Mouse (Mus musculus): ENCODE results near the gene Cdh24. TPM values are rescaled to one million over a fixed set of nuclear protein-coding genes. Genes with fewer than 3 reads are reported as not detected.
A peak's percentile ranks its signal among the peaks of the same experiment; 100 is the strongest.

Gene Cdh24
- polyA plus RNA-seq, 1 experiment from 2014 or later: 4.8 TPM

- Histone ChIP-seq H3K27ac (ENCODE audit: low read depth, low read length) (no peak overlapping the region), H3K36me3 (ENCODE audit: control insufficient read depth, insufficient read depth, low read length) (peaks cover 92% of the 10 kb centered on the region), H3K4me2 (ENCODE audit: low read length) (no peak overlapping the region), H3K4me1 (ENCODE audit: control insufficient read depth, insufficient read depth, low read length) (peaks cover 14% of the 10 kb centered on the region; the same call in 1 of the 2 replicates), H3K4me3 (ENCODE audit: low read depth, low read length) (no peak overlapping the region), H3K9ac (ENCODE audit: low read length) (no peak overlapping the region), H3K9me3 (replicated peaks; ENCODE audit: control insufficient read depth, low read length) (no peaks in the 10 kb centered on the region), H3K27me3 (replicated peaks; ENCODE audit: control insufficient read depth, insufficient read depth, low read length) (no peaks in the 10 kb centered on the region)
- DNase-seq (ENCODE audit: low spot score) (no peak), ATAC-seq (no peak)
- 94% methylated on average over 8 of the region's 8 CpGs for WGBS
These were observed 5.9 kb upstream of the Cdh24 start for GRCm38 (mm10) chr14:54646898-54647636.

- Histone ChIP-seq H3K27ac (ENCODE audit: low read depth, low read length) (no peak overlapping the region), H3K9ac (ENCODE audit: low read length) (no peak overlapping the region), H3K27me3 (replicated peaks; ENCODE audit: control insufficient read depth, insufficient read depth, low read length) (no peaks in the 10 kb centered on the region), H3K4me3 (ENCODE audit: low read depth, low read length) (no peak overlapping the region), H3K4me2 (ENCODE audit: low read length) (no peak overlapping the region), H3K9me3 (replicated peaks; ENCODE audit: control insufficient read depth, low read length) (no peaks in the 10 kb centered on the region), H3K4me1 (ENCODE audit: control insufficient read depth, insufficient read depth, low read length) (peaks cover 9% of the 10 kb centered on the region; the same call in 1 of the 2 replicates), H3K36me3 (ENCODE audit: control insufficient read depth, insufficient read depth, low read length) (peaks cover 89% of the 10 kb centered on the region)
- WGBS: 96% methylated on average over 17 of the region's 17 CpGs
- no peak for DNase-seq (ENCODE audit: low spot score)
- ATAC-seq: no peak
These were observed 5.3 kb upstream of the Cdh24 start for GRCm38 (mm10) chr14:54646455-54646854.

- peaks cover 9% of the 10 kb centered on the region for H3K4me1 ChIP-seq (ENCODE audit: control insufficient read depth, insufficient read depth, low read length)
- 91% methylated on average over 9 of the region's 9 CpGs for WGBS
These were observed 3.1 kb upstream of the Cdh24 start for GRCm38 (mm10) chr14:54644294-54644693.

GRCm38 (mm10) chr14:54643011-54643410, 1.8 kb upstream of the Cdh24 start:
- no peak for ATAC-seq
- no peaks in the 10 kb centered on the region for H3K9me3 ChIP-seq (replicated peaks; ENCODE audit: control insufficient read depth, low read length)
- peaks cover 3% of the 10 kb centered on the region for H3K4me1 ChIP-seq (ENCODE audit: control insufficient read depth, insufficient read depth, low read length)
- no peak for DNase-seq (ENCODE audit: low spot score)
- peaks cover 64% of the 10 kb centered on the region for H3K36me3 ChIP-seq (ENCODE audit: control insufficient read depth, insufficient read depth, low read length)
- WGBS: 87% methylated on average over 2 of the region's 2 CpGs
- H3K9ac ChIP-seq (ENCODE audit: low read length): no peak overlapping the region
- H3K27ac ChIP-seq (ENCODE audit: low read depth, low read length): no peak overlapping the region
- no peaks in the 10 kb centered on the region for H3K27me3 ChIP-seq (replicated peaks; ENCODE audit: control insufficient read depth, insufficient read depth, low read length)
- no peak overlapping the region for H3K4me2 ChIP-seq (ENCODE audit: low read length)
- no peak overlapping the region for H3K4me3 ChIP-seq (ENCODE audit: low read depth, low read length)

More at GRCm38 (mm10) chr14:54644294-54644693, 3.1 kb upstream of the Cdh24 start:
- Histone ChIP-seq H3K4me3 (ENCODE audit: low read depth, low read length) (no peak overlapping the region), H3K27me3 (replicated peaks; ENCODE audit: control insufficient read depth, insufficient read depth, low read length) (no peaks in the 10 kb centered on the region), H3K9ac (ENCODE audit: low read length) (no peak overlapping the region), H3K4me2 (ENCODE audit: low read length) (no peak overlapping the region), H3K36me3 (ENCODE audit: control insufficient read depth, insufficient read depth, low read length) (peaks cover 71% of the 10 kb centered on the region), H3K9me3 (replicated peaks; ENCODE audit: control insufficient read depth, low read length) (no peaks in the 10 kb centered on the region), H3K27ac (ENCODE audit: low read depth, low read length) (no peak overlapping the region)
- ATAC-seq (no peak), DNase-seq (ENCODE audit: low spot score) (no peak)

- 78% methylated on average over 25 of the region's 25 CpGs for WGBS
- H3K4me3 ChIP-seq (ENCODE audit: low read depth, low read length): no peak overlapping the region
- no peaks in the 10 kb centered on the region for H3K27me3 ChIP-seq (replicated peaks; ENCODE audit: control insufficient read depth, insufficient read depth, low read length)
- peaks cover 64% of the 10 kb centered on the region for H3K36me3 ChIP-seq (ENCODE audit: control insufficient read depth, insufficient read depth, low read length)
- DNase-seq (ENCODE audit: low spot score) (no peak), ATAC-seq (no peak)
- no peak overlapping the region for H3K27ac ChIP-seq (ENCODE audit: low read depth, low read length)
- no peak overlapping the region for H3K9ac ChIP-seq (ENCODE audit: low read length)
- no peak overlapping the region for H3K4me2 ChIP-seq (ENCODE audit: low read length)
- peaks cover 3% of the 10 kb centered on the region for H3K4me1 ChIP-seq (ENCODE audit: control insufficient read depth, insufficient read depth, low read length)
- no peaks in the 10 kb centered on the region for H3K9me3 ChIP-seq (replicated peaks; ENCODE audit: control insufficient read depth, low read length)
These were observed 1.2 kb upstream of the Cdh24 start for GRCm38 (mm10) chr14:54642224-54642944.

GRCm38 (mm10) chr14:54640946-54641304, 239 bp downstream of the Cdh24 start, which contains the start of gene Gm17606:
Gm17606 (plus strand) TSS chr14:54640952.
- peaks cover 3% of the 10 kb centered on the region for H3K4me1 ChIP-seq (ENCODE audit: control insufficient read depth, insufficient read depth, low read length)
- peaks cover 64% of the 10 kb centered on the region for H3K36me3 ChIP-seq (ENCODE audit: control insufficient read depth, insufficient read depth, low read length)
- H3K4me2 ChIP-seq (ENCODE audit: low read length): peak within 1 kb of the TSS; percentile 95
- H3K27ac ChIP-seq (ENCODE audit: low read depth, low read length): peak within 1 kb of the TSS; percentile 86
- H3K9me3 ChIP-seq (replicated peaks; ENCODE audit: control insufficient read depth, low read length): no peaks in the 10 kb centered on the region
- peak within 1 kb of the TSS; percentile 95 for H3K9ac ChIP-seq (ENCODE audit: low read length)
- ATAC-seq (peak; percentile 56; the same call in 1 of the 2 replicates), DNase-seq (ENCODE audit: low spot score) (no peak)
- H3K27me3 ChIP-seq (replicated peaks; ENCODE audit: control insufficient read depth, insufficient read depth, low read length): no peaks in the 10 kb centered on the region
- H3K4me3 ChIP-seq (ENCODE audit: low read depth, low read length): peak within 1 kb of the TSS; percentile 74
- 0% methylated on average over 17 of the region's 28 CpGs for WGBS

- Histone ChIP-seq H3K4me1 (ENCODE audit: control insufficient read depth, insufficient read depth, low read length) (peaks cover 3% of the 10 kb centered on the region), H3K9ac (ENCODE audit: low read length) (peak overlapping the region; percentile 95), H3K4me3 (ENCODE audit: low read depth, low read length) (peak overlapping the region; percentile 74), H3K27me3 (replicated peaks; ENCODE audit: control insufficient read depth, insufficient read depth, low read length) (no peaks in the 10 kb centered on the region), H3K36me3 (ENCODE audit: control insufficient read depth, insufficient read depth, low read length) (peaks cover 61% of the 10 kb centered on the region), H3K4me2 (ENCODE audit: low read length) (peak overlapping the region; percentile 95), H3K9me3 (replicated peaks; ENCODE audit: control insufficient read depth, low read length) (no peaks in the 10 kb centered on the region), H3K27ac (ENCODE audit: low read depth, low read length) (no peak overlapping the region)
- WGBS: 24% methylated on average over 4 of the region's 4 CpGs
- DNase-seq (ENCODE audit: low spot score) (no peak), ATAC-seq (no peak)
These were observed 1.0 kb downstream of the Cdh24 start for GRCm38 (mm10) chr14:54640121-54640520.

- H3K9me3 ChIP-seq (replicated peaks; ENCODE audit: control insufficient read depth, low read length): no peaks in the 10 kb centered on the region
- no peak for ATAC-seq
- H3K36me3 ChIP-seq (ENCODE audit: control insufficient read depth, insufficient read depth, low read length): peaks cover 56% of the 10 kb centered on the region
- no peaks in the 10 kb centered on the region for H3K27me3 ChIP-seq (replicated peaks; ENCODE audit: control insufficient read depth, insufficient read depth, low read length)
- no peak overlapping the region for H3K27ac ChIP-seq (ENCODE audit: low read depth, low read length)
- no peak overlapping the region for H3K4me3 ChIP-seq (ENCODE audit: low read depth, low read length)
- H3K4me2 ChIP-seq (ENCODE audit: low read length): no peak overlapping the region
- peaks cover 3% of the 10 kb centered on the region for H3K4me1 ChIP-seq (ENCODE audit: control insufficient read depth, insufficient read depth, low read length)
- H3K9ac ChIP-seq (ENCODE audit: low read length): no peak overlapping the region
- no peak for DNase-seq (ENCODE audit: low spot score)
- WGBS: 78% methylated on average over 5 of the region's 5 CpGs
These were observed 3.0 kb downstream of the Cdh24 start for GRCm38 (mm10) chr14:54638210-54638609.

- H3K9me3 ChIP-seq (replicated peaks; ENCODE audit: control insufficient read depth, low read length): no peaks in the 10 kb centered on the region
- peak; percentile 49 for DNase-seq (ENCODE audit: low spot score)
- no peak overlapping the region for H3K27ac ChIP-seq (ENCODE audit: low read depth, low read length)
- H3K4me3 ChIP-seq (ENCODE audit: low read depth, low read length): no peak overlapping the region
- peaks cover 3% of the 10 kb centered on the region for H3K4me1 ChIP-seq (ENCODE audit: control insufficient read depth, insufficient read depth, low read length)
- H3K4me2 ChIP-seq (ENCODE audit: low read length): no peak overlapping the region
- H3K9ac ChIP-seq (ENCODE audit: low read length): no peak overlapping the region
- 53% methylated on average over 8 of the region's 8 CpGs for WGBS
- no peak for ATAC-seq
- peaks cover 58% of the 10 kb centered on the region for H3K36me3 ChIP-seq (ENCODE audit: control insufficient read depth, insufficient read depth, low read length)
- H3K27me3 ChIP-seq (replicated peaks; ENCODE audit: control insufficient read depth, insufficient read depth, low read length): no peaks in the 10 kb centered on the region
These were observed 4.2 kb downstream of the Cdh24 start for GRCm38 (mm10) chr14:54636954-54637353.

Measured in forebrain, embryonic 14.5 days (tissue).